Mouse (Mus musculus) mature B cell (primary cell): ENCODE measurements around the gene Mrpl55.

ENCODE experiments used
- in situ Hi-C: fragments of 300-500 bp; cut with MboI; formaldehyde crosslinking; loops from 2 replicates; pipeline ENCODE4 v1.14.3; 2019

Mrpl55 gene

GRCm38 (mm10) chr11:59202081-59202995, at the start of gene Mrpl55:
Gene Mrpl55 (plus strand): TSS chr11:59202486.
- in situ Hi-C loops = no loop called here

- in situ Hi-C loops = no loop called here
Measured at GRCm38 (mm10) chr11:59154220-59154619, 48.1 kb upstream of the Mrpl55 start.

- in situ Hi-C loops = no loop called here
Measured at GRCm38 (mm10) chr11:59155900-59156299, 46.4 kb upstream of the Mrpl55 start.

GRCm38 (mm10) chr11:59159099-59159498, 43.2 kb upstream of the Mrpl55 start:
- in situ Hi-C loops = no loop called here

GRCm38 (mm10) chr11:59159558-59159957, 42.7 kb upstream of the Mrpl55 start:
- in situ Hi-C loops = no loop called here

- in situ Hi-C loops = no loop called here
Measured at GRCm38 (mm10) chr11:59161398-59161797, 40.9 kb upstream of the Mrpl55 start.

- in situ Hi-C loops = no loop called here
Measured at GRCm38 (mm10) chr11:59162443-59163254, 39.6 kb upstream of the Mrpl55 start.

- in situ Hi-C loops = no loop called here
Measured at GRCm38 (mm10) chr11:59163255-59164236, 38.7 kb upstream of the Mrpl55 start, which contains the start of gene Iba57. Gene Iba57 (minus strand): TSS chr11:59163739.

GRCm38 (mm10) chr11:59164384-59164783, 37.9 kb upstream of the Mrpl55 start:
- in situ Hi-C loops = no loop called here

- in situ Hi-C loops = no loop called here
Measured at GRCm38 (mm10) chr11:59165616-59166241, 36.6 kb upstream of the Mrpl55 start.

- in situ Hi-C loops = no loop called here
Measured at GRCm38 (mm10) chr11:59169807-59170206, 32.5 kb upstream of the Mrpl55 start.

- in situ Hi-C loops = no loop called here
Measured at GRCm38 (mm10) chr11:59170549-59170948, 31.7 kb upstream of the Mrpl55 start.

- in situ Hi-C loops = no loop called here
Measured at GRCm38 (mm10) chr11:59174189-59174838, 28.0 kb upstream of the Mrpl55 start.

GRCm38 (mm10) chr11:59176475-59176874, 25.8 kb upstream of the Mrpl55 start:
- in situ Hi-C loops = no loop called here

- in situ Hi-C loops = no loop called here
Measured at GRCm38 (mm10) chr11:59176921-59177320, 25.4 kb upstream of the Mrpl55 start.

GRCm38 (mm10) chr11:59182864-59183331, 19.4 kb upstream of the Mrpl55 start, which contains the start of gene Gjc2:
Gene Gjc2 (minus strand): TSS chr11:59183213.
- in situ Hi-C loops = no loop called here

- in situ Hi-C loops = no loop called here
Measured at GRCm38 (mm10) chr11:59183821-59184220, 18.5 kb upstream of the Mrpl55 start.

- in situ Hi-C loops = no loop called here
Measured at GRCm38 (mm10) chr11:59185490-59185889, 16.8 kb upstream of the Mrpl55 start.

- in situ Hi-C loops = no loop called here
Measured at GRCm38 (mm10) chr11:59187706-59188105, 14.6 kb upstream of the Mrpl55 start.
